Mouse (Mus musculus): Measurements from ENCODE around the gene Grin2a.

- no peak for TF ChIP-seq CTCF (IDR thresholded peaks at IDR 0.05; ENCODE audit: extremely low read depth, insufficient read depth, low read length)
- TF ChIP-seq POLR2A (IDR thresholded peaks at IDR 0.05; ENCODE audit: extremely low read depth, insufficient read depth, low read length): no peak
Measured at GRCm38 (mm10) chr16:9738679-9739078, 256.7 kb downstream of the Grin2a start.
